Mouse (Mus musculus) activated CD4-positive, CD25-positive, alpha-beta regulatory T cell, adult 4 months (primary cell): Measurements from ENCODE around the gene Spaca6. TPM values are rescaled to one million over a fixed set of nuclear protein-coding genes. Genes with fewer than 3 reads are reported as not detected.

Experiments used
- polyA plus RNA-seq, 2 experiments: library from polyadenylated mRNA; unstranded; fragments of 100-300 nt; shearing (Covaris generic); gene quantifications; one replicate each; pipeline ENCODE4 v1.2.1; 2017

The Spaca6 gene
- polyA plus RNA-seq, 2 experiments from 2014 or later, result 5.1 to 6.2 TPM

Other genes with a start within 250 kb of the Spaca6 start
- 10 to 100 TPM; 31.8 to 33.2 TPM for gene Lnpep, start 202.1 kb upstream of the Spaca6 start, polyA plus RNA-seq
- gene Vmn2r90, start 123.4 kb upstream of the Spaca6 start, polyA plus RNA-seq, result not detected
- not detected for gene Has1, start 28.0 kb downstream of the Spaca6 start, polyA plus RNA-seq
- gene Fpr1, start 56.8 kb downstream of the Spaca6 start, polyA plus RNA-seq, result under 1 TPM in 1 of 2 experiments, not detected in 1; 0.33 TPM
- gene Fpr2, start 60.7 kb downstream of the Spaca6 start, polyA plus RNA-seq, result under 1 TPM in 1 of 2 experiments, not detected in 1; 0.69 TPM
- under 1 TPM in 1 of 2 experiments, not detected in 1; 0.54 TPM for gene Fpr3, start 60.7 kb downstream of the Spaca6 start, polyA plus RNA-seq
- gene Fpr-rs4, start 194.6 kb downstream of the Spaca6 start, polyA plus RNA-seq, result not detected
- gene Vmn2r124, start 222.3 kb downstream of the Spaca6 start, polyA plus RNA-seq, result under 1 TPM in 1 of 2 experiments, not detected in 1; 0.12 TPM